Comparison of ENCODE assay signal across 23 mouse cellular contexts in the genomic region with DNA sequence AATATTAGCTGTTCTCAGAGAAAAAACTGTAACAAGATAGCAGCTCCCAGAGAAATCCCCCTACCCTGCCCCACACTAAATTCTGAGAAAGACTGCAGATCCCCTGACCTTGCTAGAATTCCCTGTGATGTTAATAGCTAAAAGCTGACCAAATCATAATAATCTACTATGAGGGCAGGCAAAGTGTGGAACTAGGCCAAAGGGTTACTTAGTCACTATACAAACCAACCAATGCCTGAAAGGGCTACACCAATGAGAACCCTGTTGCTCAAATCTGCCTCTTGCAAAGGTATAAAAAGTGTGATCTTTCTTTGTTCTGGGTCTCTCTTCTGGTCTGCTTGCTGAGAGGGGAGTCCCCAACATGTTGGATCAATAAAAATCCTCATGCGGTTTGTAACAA.
DNase-seq lines count a peak whose midpoint lies in the region; ATAC-seq and TF ChIP-seq lines count a peak whose summit lies in the region.
"Had no signal": no experiment of that assay in that cellular context is flagged by ENCODE, and none has a peak within 500 bp of the region (broad histone marks: within the 10 kb centered on the region; RNA-seq: fewer than 3 reads in every experiment).

No protein-coding gene starts in this region.

- no peak overlapping the region for H3K9ac ChIP-seq in liver, adult 2 months (ENCODE audit: low read depth, low read length)
- H3K9ac ChIP-seq in liver, embryonic 12.5 days: no peak overlapping the region
- H3K9ac ChIP-seq: embryonic facial prominence, embryonic 12.5 days; forebrain, embryonic 12.5 days had no signal

- no peak overlapping the region for H3K4me3 ChIP-seq in kidney, adult 2 months (ENCODE audit: insufficient read depth, low read depth, low read length)
- no peak overlapping the region for H3K4me3 ChIP-seq in liver, adult 2 months (ENCODE audit: insufficient read depth, low read depth, low read length)
- no peak overlapping the region for H3K4me3 ChIP-seq in liver, embryonic 12.5 days
- H3K4me3 ChIP-seq: embryonic facial prominence, embryonic 10.5 days; embryonic facial prominence, embryonic 12.5 days; forebrain, embryonic 10.5 days; forebrain, embryonic 12.5 days had no signal

- no peak for TF ChIP-seq CTCF in kidney, adult 2 months (conservative IDR thresholded peaks at IDR 0.05; ENCODE audit: insufficient read depth, insufficient read length, low read depth, low read length)
- no peak for TF ChIP-seq CTCF in liver, adult 2 months (IDR thresholded peaks at IDR 0.05; ENCODE audit: low read depth, low read length)

- no peak for TF ChIP-seq POLR2A in kidney, adult 2 months (IDR thresholded peaks at IDR 0.05; ENCODE audit: low read depth, low read length)
- no peak for TF ChIP-seq POLR2A in liver, adult 2 months (IDR thresholded peaks at IDR 0.05; ENCODE audit: extremely low read depth, insufficient read depth, low read length)

- no peak overlapping the region for H3K4me2 ChIP-seq in liver, embryonic 12.5 days
- H3K4me2 ChIP-seq: embryonic facial prominence, embryonic 12.5 days; forebrain, embryonic 12.5 days had no signal

- H3K4me1 ChIP-seq in kidney, adult 2 months (ENCODE audit: control insufficient read depth, insufficient read depth, low read length): no peaks in the 10 kb centered on the region
- H3K4me1 ChIP-seq in liver, adult 2 months (ENCODE audit: control insufficient read depth, insufficient read depth, low read length): peaks cover 15% of the 10 kb centered on the region
- no peaks in the 10 kb centered on the region for H3K4me1 ChIP-seq in liver, embryonic 12.5 days
- H3K4me1 ChIP-seq: embryonic facial prominence, embryonic 10.5 days; embryonic facial prominence, embryonic 12.5 days; forebrain, embryonic 10.5 days; forebrain, embryonic 12.5 days had no signal

- H3K9me3 ChIP-seq in liver, embryonic 12.5 days (replicated peaks): no peaks in the 10 kb centered on the region
- H3K9me3 ChIP-seq: embryonic facial prominence, embryonic 10.5 days; embryonic facial prominence, embryonic 12.5 days; forebrain, embryonic 10.5 days; forebrain, embryonic 12.5 days had no signal

- H3K79me2 ChIP-seq in liver, adult 2 months (ENCODE audit: control insufficient read depth, insufficient read depth, low read length): no peaks in the 10 kb centered on the region

- no peak overlapping the region for H3K27ac ChIP-seq in kidney, adult 2 months (ENCODE audit: insufficient read depth, low read depth, low read length)
- peak overlapping the region; percentile 60 for H3K27ac ChIP-seq in liver, adult 2 months (replicated peaks; ENCODE audit: insufficient read depth, low read depth, low read length)
- H3K27ac ChIP-seq in liver, embryonic 12.5 days: no peak overlapping the region
- H3K27ac ChIP-seq: embryonic facial prominence, embryonic 10.5 days; embryonic facial prominence, embryonic 12.5 days; forebrain, embryonic 10.5 days; forebrain, embryonic 12.5 days had no signal

- 100% methylated on average over 1 of the region's 1 CpGs for WGBS in kidney, adult 2 months
- WGBS in liver, adult 2 months: 39% methylated on average over 1 of the region's 1 CpGs
- WGBS in liver, embryonic 12.5 days (ENCODE audit: insufficient replicate concordance): 83% methylated on average over 1 of the region's 1 CpGs

- no peak for ATAC-seq in liver, embryonic 12.5 days
- ATAC-seq: activated CD4-positive, CD25-positive, alpha-beta regulatory T cell, adult 4 months; forebrain, embryonic 14.5 days; forebrain, embryonic 16.5 days; Patski had no signal

- H3K27me3 ChIP-seq in kidney, adult 2 months (replicated peaks; ENCODE audit: control insufficient read depth, insufficient read depth, low read length): no peaks in the 10 kb centered on the region
- no peaks in the 10 kb centered on the region for H3K27me3 ChIP-seq in liver, adult 2 months (ENCODE audit: control insufficient read depth, insufficient read depth, low read length)
- no peaks in the 10 kb centered on the region for H3K27me3 ChIP-seq in liver, embryonic 12.5 days (replicated peaks)
- H3K27me3 ChIP-seq: embryonic facial prominence, embryonic 12.5 days; forebrain, embryonic 12.5 days had no signal

- H3K36me3 ChIP-seq in kidney, adult 2 months (ENCODE audit: control insufficient read depth, insufficient read depth, low read length): no peaks in the 10 kb centered on the region
- no peaks in the 10 kb centered on the region for H3K36me3 ChIP-seq in liver, adult 2 months (ENCODE audit: control insufficient read depth, insufficient read depth, low read length)
- H3K36me3 ChIP-seq in liver, embryonic 12.5 days: no peaks in the 10 kb centered on the region
- H3K36me3 ChIP-seq: embryonic facial prominence, embryonic 10.5 days; embryonic facial prominence, embryonic 12.5 days; forebrain, embryonic 10.5 days; forebrain, embryonic 12.5 days had no signal

- peak; percentile 2 for DNase-seq in kidney, adult 2 months
- DNase-seq in kidney, adult 8-10 months: no peak
- DNase-seq in liver, adult 2 months (ENCODE audit: extremely low read depth, low read depth, low spot score): peak; percentile 86
- DNase-seq in 3T3-L1 (ENCODE audit: low read depth, low spot score) (peak; percentile 31), adipocyte (ENCODE audit: low spot score) (peak; percentile 19)
- no peak for DNase-seq in adrenal gland, adult 8-10 months
- DNase-seq in ovary, postnatal 36 days (ENCODE audit: low spot score): no peak
- DNase-seq: adrenal gland, postnatal 14 days; adrenal gland, postnatal 36 days; cerebellum, adult 11-12 months; cerebellum, adult 2 months; cerebellum, adult 9-10 months; cerebellum, postnatal 10 days; cerebellum, postnatal 25 days had no signal

Comparison
In these comparisons a context has a peak if more than half of its experiments do, and no peak if none do; other contexts are left out.
1. DNase-seq: peak in kidney, adult 2 months (single experiment), liver, adult 2 months (single experiment), 3T3-L1 (single experiment) and adipocyte (single experiment); none in kidney, adult 8-10 months (0 of 2), adrenal gland, adult 8-10 months (single experiment) and ovary, postnatal 36 days (single experiment).